Mouse (Mus musculus) embryonic fibroblast, embryonic 13.5 days (primary cell): Measurements from ENCODE around the gene Slc39a11. TPM values are rescaled to one million over a fixed set of nuclear protein-coding genes. Genes with fewer than 3 reads are reported as not detected.
A peak's percentile ranks its signal among the peaks of the same experiment; 100 is the strongest.

Experiments
- H3K27ac ChIP-seq: 2 replicates; pipeline ENCODE4 v1.5.1; 2012; ENCODE audit warnings: low read length, control low read depth, inconsistent platforms; ENCODE audit not compliant: insufficient read depth
- H3K4me1 ChIP-seq: 2 replicates; pipeline ENCODE4 v1.6.1; 2011; ENCODE audit warnings: low read length; ENCODE audit not compliant: control insufficient read depth, insufficient read depth
- H3K4me3 ChIP-seq: 2 replicates; pipeline ENCODE4 v1.5.1; 2011; ENCODE audit warnings: mild to moderate bottlenecking, control low read depth, low read length; ENCODE audit not compliant: insufficient read depth
- CTCF ChIP-seq: IDR thresholded peaks from 2 replicates; pipeline ENCODE4 v1.5.1; 2011; ENCODE audit warnings: mild to moderate bottlenecking, control low read depth, low read length, moderate library complexity, borderline replicate concordance; ENCODE audit not compliant: insufficient read depth
- POLR2A ChIP-seq: IDR thresholded peaks from 2 replicates; pipeline ENCODE4 v1.6.1; 2011; ENCODE audit warnings: low read depth, mild to moderate bottlenecking, control low read depth, low read length, moderate library complexity
- polyA plus RNA-seq: library from polyadenylated mRNA; stranded (reverse); fragments of >200 nt; gene quantifications from 2 replicates; pipeline ENCODE4 v1.2.4, GENCODE M21; 2011; ENCODE audit warnings: low read depth; ENCODE audit not compliant: missing spikeins, insufficient read length

Gene Slc39a11
- 21.1 and 21.4 TPM in 2 replicates for polyA plus RNA-seq

DNA sequence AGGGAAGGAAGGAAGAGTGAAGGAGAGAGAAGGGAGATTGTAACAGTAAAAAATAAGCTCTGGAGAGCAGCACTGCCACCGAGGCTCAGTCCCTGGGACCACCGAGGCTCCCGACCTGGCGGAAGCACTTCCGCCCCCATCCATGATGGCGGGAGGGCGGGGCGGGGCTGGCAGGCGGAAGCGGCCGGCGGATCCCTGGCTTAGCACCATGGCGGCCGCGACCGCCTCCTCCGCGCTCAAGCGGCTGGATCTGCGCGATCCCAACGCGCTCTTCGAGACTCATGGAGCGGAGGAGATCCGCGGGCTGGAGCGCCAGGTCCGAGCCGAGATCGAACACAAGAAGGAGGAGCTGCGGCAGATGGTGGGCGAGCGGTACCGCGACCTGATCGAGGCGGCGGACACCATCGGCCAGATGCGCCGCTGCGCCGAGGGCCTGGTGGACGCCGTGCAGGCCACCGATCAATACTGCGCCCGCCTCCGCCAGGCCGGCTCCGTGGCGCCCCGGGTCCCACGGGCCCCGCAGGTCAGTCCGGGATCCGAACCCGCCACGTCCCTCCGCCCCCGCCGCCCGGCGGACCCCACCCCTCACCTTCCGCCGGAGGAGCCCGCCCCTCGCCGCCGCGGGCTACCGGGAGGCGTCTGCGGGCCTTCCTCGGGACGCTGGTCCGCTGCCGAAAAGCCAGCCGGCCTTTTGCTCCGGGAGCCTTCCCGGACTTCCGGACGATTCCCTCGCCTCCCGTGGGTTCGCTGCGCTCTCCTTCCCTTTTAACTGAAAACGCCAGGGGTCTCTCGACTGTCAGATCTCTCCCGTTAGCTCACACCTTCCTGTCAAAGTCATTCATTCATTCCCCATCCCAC lies at the start of gene Slc39a11:
Gene Slc39a11 (minus strand): TSS at position 727 of the 858 bp plus-strand sequence.
- Histone ChIP-seq H3K27ac (peak within 1 kb of the TSS; percentile 88), H3K4me1 (peaks cover 8% of the 10 kb centered on the region), H3K4me3 (peak within 1 kb of the TSS; percentile 87)
- no peak for TF ChIP-seq CTCF
- peak; percentile 81 for TF ChIP-seq POLR2A

DNA sequence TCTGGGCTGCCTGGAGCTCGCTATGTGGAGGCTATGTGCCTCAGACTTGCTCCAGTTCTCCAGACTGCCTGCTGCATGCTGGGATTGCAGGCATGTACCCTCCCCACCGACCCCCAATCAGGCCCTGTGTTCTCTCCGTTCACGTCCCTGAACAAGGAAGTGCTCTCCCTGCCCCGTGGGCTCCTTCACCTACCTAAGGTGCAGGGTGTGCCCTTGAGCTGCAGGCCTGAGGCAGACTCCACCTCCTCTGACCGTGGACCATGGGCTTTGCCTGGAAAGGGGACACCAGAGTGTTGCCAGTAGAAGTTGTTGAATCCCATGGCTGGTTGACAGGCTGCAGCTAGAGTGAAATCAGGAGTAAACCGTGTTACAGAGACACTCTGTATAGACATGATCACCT lies 49.8 kb upstream of the Slc39a11 start:
- no peaks in the 10 kb centered on the region for H3K4me1 ChIP-seq
- H3K4me3 ChIP-seq: no peak overlapping the region
- TF ChIP-seq POLR2A (no peak), CTCF (no peak)
- H3K27ac ChIP-seq: no peak overlapping the region

DNA sequence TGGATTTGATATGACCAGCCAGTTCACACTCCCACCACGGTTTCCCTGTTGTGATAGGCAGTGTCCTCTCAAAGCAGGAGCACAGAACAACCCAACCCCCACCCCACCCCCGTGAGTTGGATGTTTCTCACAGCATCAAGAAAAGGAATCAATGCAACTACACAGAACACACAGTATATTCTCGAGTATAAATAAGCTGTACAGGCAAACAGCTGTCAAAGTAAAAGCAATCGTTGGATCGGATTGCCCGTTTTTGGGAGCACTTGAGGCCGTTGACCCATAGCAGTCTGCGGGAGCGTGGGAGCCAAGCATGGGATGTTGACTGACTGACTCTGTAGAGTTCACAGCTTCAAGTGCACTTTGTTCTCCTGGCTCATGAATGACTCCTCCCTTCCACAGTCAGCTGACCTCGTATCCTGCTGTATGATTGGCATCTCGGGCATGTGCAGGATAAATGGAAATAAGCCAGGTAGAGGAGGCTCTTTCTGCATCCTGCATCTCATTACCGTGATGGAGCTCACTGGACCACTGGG lies 48.2 kb upstream of the Slc39a11 start:
- no peak for TF ChIP-seq CTCF
- no peak for TF ChIP-seq POLR2A
- H3K27ac ChIP-seq: no peak overlapping the region
- H3K4me1 ChIP-seq: no peaks in the 10 kb centered on the region
- no peak overlapping the region for H3K4me3 ChIP-seq

DNA sequence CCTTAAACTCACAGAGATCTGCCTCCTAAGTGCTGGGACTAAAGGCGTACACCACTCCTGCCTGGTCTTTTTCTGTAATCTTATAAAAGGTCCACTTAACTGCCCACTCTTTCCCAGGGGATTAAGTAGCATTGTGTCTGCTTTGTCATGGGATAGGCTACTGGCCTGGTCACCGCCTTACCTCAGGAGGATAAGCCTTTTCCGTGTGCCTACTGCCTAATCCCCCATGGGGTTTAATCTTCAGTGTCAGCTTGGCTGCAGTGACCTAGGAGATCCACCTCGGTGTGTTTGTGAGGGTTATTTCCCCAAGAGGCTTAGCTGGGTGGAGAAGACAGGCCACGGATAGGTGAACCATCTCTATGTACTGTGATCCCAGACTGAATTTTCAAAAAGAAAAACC lies 47.7 kb upstream of the Slc39a11 start:
- TF ChIP-seq CTCF: no peak
- TF ChIP-seq POLR2A: no peak
- Histone ChIP-seq H3K4me3 (no peak overlapping the region), H3K4me1 (no peaks in the 10 kb centered on the region), H3K27ac (no peak overlapping the region)

DNA sequence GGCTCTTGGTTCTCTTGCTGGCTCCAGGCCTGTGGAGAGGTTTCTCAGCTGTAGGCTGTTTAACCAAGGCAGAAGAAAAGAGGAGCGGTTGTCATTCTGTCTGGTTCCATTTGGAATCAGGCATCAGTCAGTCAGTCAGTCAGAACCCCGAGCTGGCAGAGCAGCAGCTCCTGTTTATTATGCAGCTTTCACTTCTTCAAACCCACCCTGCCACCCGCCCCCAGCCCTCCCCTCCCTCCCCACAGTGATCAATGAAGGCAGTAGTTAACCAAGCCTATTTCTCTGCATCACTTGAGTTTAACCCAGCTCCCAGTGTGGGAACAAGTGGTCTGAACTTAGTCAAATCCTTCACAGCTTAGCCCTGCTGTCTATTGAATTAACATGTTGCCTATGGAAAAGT lies 42.0 kb upstream of the Slc39a11 start:
- Histone ChIP-seq H3K27ac (no peak overlapping the region), H3K4me1 (no peaks in the 10 kb centered on the region), H3K4me3 (no peak overlapping the region)
- TF ChIP-seq POLR2A (no peak), CTCF (no peak)

DNA sequence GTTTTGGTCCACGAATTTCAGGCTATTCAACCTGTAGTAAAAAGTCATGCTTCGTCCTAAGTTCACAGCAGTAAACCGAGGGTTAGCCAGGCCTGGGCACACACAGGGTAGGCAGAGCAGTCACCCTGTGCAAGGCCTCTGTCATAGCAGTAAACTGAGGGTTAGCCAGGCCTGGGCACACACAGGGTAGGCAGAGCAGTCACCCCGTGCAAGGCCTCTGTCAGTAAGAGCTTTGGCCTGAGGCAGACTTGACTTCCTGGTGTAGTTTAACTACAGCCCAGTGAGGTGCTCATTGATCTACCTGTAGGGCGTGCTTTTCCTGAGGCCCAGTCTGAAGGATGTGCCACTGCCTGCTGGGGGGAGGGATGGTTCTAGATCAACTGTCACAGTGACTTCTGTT lies 41.4 kb upstream of the Slc39a11 start:
- TF ChIP-seq POLR2A: no peak
- no peak for TF ChIP-seq CTCF
- Histone ChIP-seq H3K27ac (no peak overlapping the region), H3K4me1 (no peaks in the 10 kb centered on the region), H3K4me3 (no peak overlapping the region)

DNA sequence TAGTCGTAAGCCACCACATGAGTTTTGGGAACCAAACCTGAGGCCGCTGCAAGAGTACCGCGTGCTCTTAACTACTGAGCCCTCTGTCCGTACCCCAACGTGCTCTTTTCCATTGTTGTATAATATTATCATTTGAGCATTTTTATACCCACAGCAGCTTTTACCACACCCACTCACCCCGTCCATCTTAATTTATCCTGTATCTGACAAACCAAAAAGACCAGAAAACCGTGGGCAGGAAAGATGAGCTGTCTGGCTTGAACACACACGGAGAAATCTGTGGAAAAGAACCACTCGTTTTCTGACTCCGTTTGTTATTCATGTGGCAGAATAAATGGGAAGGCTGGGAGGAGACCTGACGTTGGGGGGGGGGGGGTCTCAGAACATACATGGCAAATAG lies 40.6 kb upstream of the Slc39a11 start:
- Histone ChIP-seq H3K27ac (no peak overlapping the region), H3K4me1 (0 out of 2 replicates have a peak, but pooled peaks cover 2% of the 10 kb centered on the region), H3K4me3 (no peak overlapping the region)
- TF ChIP-seq CTCF (no peak), POLR2A (no peak)

DNA sequence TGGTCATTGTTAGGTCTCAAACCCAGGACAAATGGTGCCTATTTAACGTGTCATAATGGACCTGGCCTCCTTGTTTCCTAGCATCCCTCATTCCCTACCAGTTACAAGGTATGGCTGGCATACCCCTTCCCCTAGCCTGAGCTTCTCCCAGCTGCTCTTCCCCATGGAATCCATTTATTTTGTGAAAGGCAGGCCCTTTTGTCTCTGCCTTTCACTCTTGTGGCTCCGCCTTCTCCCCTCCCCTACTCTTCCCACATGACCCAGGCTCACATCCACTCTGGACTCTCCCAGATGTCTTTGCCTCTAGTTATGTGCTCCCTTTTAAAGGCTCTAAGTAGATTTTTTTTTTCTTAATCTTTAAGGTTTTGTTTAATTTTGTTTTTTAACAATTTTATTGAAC lies 37.2 kb upstream of the Slc39a11 start:
- H3K4me3 ChIP-seq: no peak overlapping the region
- 0 out of 2 replicates have a peak, but pooled peaks cover 2% of the 10 kb centered on the region for H3K4me1 ChIP-seq
- TF ChIP-seq CTCF (no peak), POLR2A (no peak)

DNA sequence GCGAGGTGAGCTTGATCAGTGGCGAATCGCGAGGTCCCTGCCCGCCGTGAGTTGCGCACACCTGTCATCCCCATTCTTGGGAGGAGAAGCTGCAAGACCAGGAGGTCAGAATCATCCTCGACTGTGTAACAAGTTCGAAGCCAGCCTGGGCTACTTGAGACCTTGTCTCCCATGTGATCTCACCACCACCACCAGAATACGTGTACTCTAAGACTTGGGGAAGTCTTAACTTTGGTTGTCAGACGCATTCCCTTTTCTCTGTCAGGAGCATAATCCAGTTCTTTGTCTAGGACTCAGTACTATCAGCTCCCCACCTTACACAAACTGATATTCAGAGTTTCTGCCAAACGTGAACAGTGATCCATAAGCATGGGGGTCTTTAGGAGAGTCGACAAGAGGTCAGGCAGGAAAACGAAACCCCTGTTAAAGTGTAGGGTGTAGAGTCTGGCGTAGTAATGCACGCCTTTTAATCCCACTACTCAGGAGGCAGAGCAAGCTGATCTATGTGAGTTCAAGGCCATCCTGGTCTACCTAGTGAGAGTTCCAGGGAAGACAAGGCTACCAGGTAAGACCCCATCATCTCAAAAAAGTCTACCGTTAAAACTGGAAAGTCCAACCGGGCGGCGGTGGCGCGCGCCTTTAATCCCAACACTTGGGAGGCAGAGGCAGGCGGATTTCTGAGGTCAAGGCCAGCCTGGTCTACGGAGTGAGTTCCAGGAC lies 35.0 kb upstream of the Slc39a11 start:
- H3K4me3 ChIP-seq: peak overlapping the region; percentile 72
- TF ChIP-seq POLR2A (no peak; the same call in 1 of the 2 replicates), CTCF (no peak)
- H3K4me1 ChIP-seq: peaks cover 5% of the 10 kb centered on the region; the same call in 1 of the 2 replicates
- H3K27ac ChIP-seq: no peak overlapping the region

More for the DNA sequence above, 37.2 kb upstream of the Slc39a11 start:
- no peak overlapping the region for H3K27ac ChIP-seq
